Mouse (Mus musculus) left cerebral cortex, adult 8-10 months (tissue): ENCODE data around the gene Nutm1. TPM values are rescaled to one million over a fixed set of nuclear protein-coding genes. Genes with fewer than 3 reads are reported as not detected.
"Not testable (repeated sequence)": the region's sequence is repeated elsewhere in the genome, so short reads cannot be mapped to it uniquely, and the experiment has no call there.

Experiments
- DNase-seq, 2 experiments: peaks; one replicate each; pipeline ENCODE4 v3.0.0; 2022; ENCODE audit warnings: low spot score in 2 of 2
- total RNA-seq, 4 experiments: library from RNA; stranded (reverse); gene quantifications; 2 replicates each; pipeline ENCODE4 v1.2.4; 2022

Gene Nutm1
- total RNA-seq, result under 1 TPM in 1 of 4 experiments, not detected in 3; 0.09 TPM

GRCm38 (mm10) chr2:112259241-112259962 is at the start of gene Nutm1:
Gene Nutm1, minus strand, starts transcription at chr2:112259291.
- DNase-seq, result no peak

- no peak for DNase-seq
These were observed 49.6 kb upstream of the Nutm1 start for GRCm38 (mm10) chr2:112308671-112309070.

GRCm38 (mm10) chr2:112298221-112298620 is 39.1 kb upstream of the Nutm1 start:
- no peak for DNase-seq

- DNase-seq, result no peak
These were observed 37.1 kb upstream of the Nutm1 start for GRCm38 (mm10) chr2:112296211-112296610.

- DNase-seq, result no peak
These were observed 33.7 kb upstream of the Nutm1 start for GRCm38 (mm10) chr2:112292823-112293222.

GRCm38 (mm10) chr2:112289507-112289906 is 30.4 kb upstream of the Nutm1 start:
- DNase-seq, result no peak

- DNase-seq, result no peak
These were observed 28.0 kb upstream of the Nutm1 start for GRCm38 (mm10) chr2:112287059-112287458.

GRCm38 (mm10) chr2:112286062-112286461 is 27.0 kb upstream of the Nutm1 start:
- DNase-seq, result not testable (repeated sequence)

GRCm38 (mm10) chr2:112285031-112285390 is 25.9 kb upstream of the Nutm1 start:
- DNase-seq, result no peak

GRCm38 (mm10) chr2:112284363-112285030 is 25.4 kb upstream of the Nutm1 start:
- no peak for DNase-seq

GRCm38 (mm10) chr2:112282846-112283245 is 23.8 kb upstream of the Nutm1 start:
- DNase-seq, result no peak

GRCm38 (mm10) chr2:112276870-112277269 is 17.8 kb upstream of the Nutm1 start:
- no peak for DNase-seq

- DNase-seq, result no peak
These were observed 14.4 kb upstream of the Nutm1 start for GRCm38 (mm10) chr2:112273474-112273873.

- no peak for DNase-seq
These were observed 13.8 kb upstream of the Nutm1 start for GRCm38 (mm10) chr2:112272909-112273308.

GRCm38 (mm10) chr2:112270011-112270410 is 10.9 kb upstream of the Nutm1 start:
- DNase-seq, result no peak

GRCm38 (mm10) chr2:112267547-112268269 is 8.6 kb upstream of the Nutm1 start:
- no peak for DNase-seq

GRCm38 (mm10) chr2:112266780-112267179 is 7.7 kb upstream of the Nutm1 start:
- DNase-seq, result no peak

GRCm38 (mm10) chr2:112266242-112266592 is 7.1 kb upstream of the Nutm1 start, which contains the start of gene Gm21985:
Gene Gm21985, plus strand, starts transcription at chr2:112266314.
- no peak for DNase-seq

GRCm38 (mm10) chr2:112265448-112266241 is 6.6 kb upstream of the Nutm1 start, which contains the start of gene Slc12a6:
Gene Slc12a6, plus strand, starts transcription at chr2:112265825.
- peak; percentile 79 to 88 for DNase-seq

GRCm38 (mm10) chr2:112264364-112264763 is 5.3 kb upstream of the Nutm1 start:
- DNase-seq, result no peak

GRCm38 (mm10) chr2:112262779-112263295 is 3.7 kb upstream of the Nutm1 start:
- DNase-seq, result no peak
